Mouse (Mus musculus): Measurements from ENCODE around the gene Faim.

- no peak for TF ChIP-seq ZMIZ1 (IDR thresholded peaks at IDR 0.05; ENCODE audit: low read depth, low read length)
- TF ChIP-seq CTCF (conservative IDR thresholded peaks at IDR 0.05 in 1 of 2, IDR thresholded peaks at IDR 0.05 in 1 of 2; ENCODE audit: low read depth in 2 of 2, low read length in 2 of 2) = no peak
- no peak for TF ChIP-seq TCF12 (IDR thresholded peaks at IDR 0.05; ENCODE audit: low read depth, low read length)
Measured at GRCm38 (mm10) chr9:99048724-99049250, 62.6 kb downstream of the Faim start.
